Mouse (Mus musculus) testis, postnatal 10 days (tissue): Measurements from ENCODE around the gene Srgap1.

Experiments used
- DNase-seq: peaks from one replicate; pipeline ENCODE4 v3.0.0; 2021; ENCODE audit warnings: low spot score

Gene Srgap1

GRCm38 (mm10) chr10:121763191-121763590 is 283.9 kb downstream of the Srgap1 start:
- no peak for DNase-seq

GRCm38 (mm10) chr10:121762141-121762540 is 285.0 kb downstream of the Srgap1 start:
- DNase-seq, result no peak

- DNase-seq, result no peak
Measured at GRCm38 (mm10) chr10:121759095-121759494, 288.0 kb downstream of the Srgap1 start.

- DNase-seq, result no peak
Measured at GRCm38 (mm10) chr10:121756677-121757076, 290.4 kb downstream of the Srgap1 start.

GRCm38 (mm10) chr10:121755822-121756221 is 291.3 kb downstream of the Srgap1 start:
- DNase-seq, result no peak

GRCm38 (mm10) chr10:121754237-121754636 is 292.9 kb downstream of the Srgap1 start:
- no peak for DNase-seq

GRCm38 (mm10) chr10:121750175-121750574 is 296.9 kb downstream of the Srgap1 start:
- DNase-seq, result no peak

- no peak for DNase-seq
Measured at GRCm38 (mm10) chr10:121742336-121742735, 304.8 kb downstream of the Srgap1 start.

- peak; percentile 93 for DNase-seq
Measured at GRCm38 (mm10) chr10:121739548-121740505, 307.3 kb downstream of the Srgap1 start, which contains the start of gene BC048403. Gene BC048403, plus strand, starts transcription at chr10:121739937.

- DNase-seq, result no peak
Measured at GRCm38 (mm10) chr10:121737256-121737655, 309.9 kb downstream of the Srgap1 start.

GRCm38 (mm10) chr10:121732542-121732941 is 314.6 kb downstream of the Srgap1 start:
- no peak for DNase-seq

- no peak for DNase-seq
Measured at GRCm38 (mm10) chr10:121731048-121731725, 315.9 kb downstream of the Srgap1 start.
